Mouse (Mus musculus) lung, postnatal 10 days (tissue): Measurements from ENCODE around the gene Slc35a3.
"Not testable (repeated sequence)": the region's sequence is repeated elsewhere in the genome, so short reads cannot be mapped to it uniquely, and the experiment has no call there.

Experiments used
- DNase-seq: peaks from one replicate; pipeline ENCODE4 v3.0.0; 2021

Slc35a3 gene

DNA sequence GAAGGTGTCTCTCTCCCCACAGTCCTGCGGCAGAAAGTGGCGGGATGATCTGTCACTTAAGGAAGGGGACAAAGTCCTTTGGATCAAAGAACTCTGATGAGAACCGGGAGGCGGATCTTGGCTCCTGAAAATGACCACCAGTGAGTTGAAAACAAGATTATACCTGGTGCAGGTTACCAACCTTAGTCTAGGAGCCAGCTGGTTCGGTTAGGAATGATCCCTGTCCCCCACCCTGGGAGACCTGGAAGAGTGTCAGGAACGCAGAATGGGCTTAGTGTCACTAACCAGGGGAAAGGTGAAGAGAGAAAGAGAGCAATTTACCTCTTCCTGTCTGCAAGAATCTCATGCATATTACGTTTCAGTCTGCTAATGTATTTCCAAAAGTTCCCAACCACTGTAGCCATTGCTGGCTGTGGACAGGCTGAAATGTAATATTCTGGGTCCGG, at the start of gene Slc35a3:
Slc35a3 (minus strand) TSS at position 396 of the 446 bp plus-strand sequence.
- no peak for DNase-seq

DNA sequence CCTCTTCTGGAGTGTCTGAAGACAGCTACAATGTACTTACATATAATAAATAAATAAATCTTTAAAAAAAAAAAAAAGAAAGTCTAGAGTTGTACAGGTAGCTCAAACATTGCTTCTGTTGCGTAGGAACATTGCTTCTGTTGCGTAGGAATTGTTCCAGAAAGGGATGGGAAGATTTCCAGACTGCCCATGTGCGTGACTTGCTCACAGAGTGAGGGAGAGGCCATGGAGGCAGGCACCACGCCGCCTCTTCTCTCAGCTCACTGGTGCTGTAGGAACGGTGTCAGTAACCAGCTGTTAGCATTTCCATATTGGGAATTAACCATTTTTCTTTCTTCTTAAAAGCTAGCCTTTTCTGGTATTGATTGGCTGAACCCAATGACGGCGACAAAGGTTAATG, 40.2 kb upstream of the Slc35a3 start:
- no peak for DNase-seq

DNA sequence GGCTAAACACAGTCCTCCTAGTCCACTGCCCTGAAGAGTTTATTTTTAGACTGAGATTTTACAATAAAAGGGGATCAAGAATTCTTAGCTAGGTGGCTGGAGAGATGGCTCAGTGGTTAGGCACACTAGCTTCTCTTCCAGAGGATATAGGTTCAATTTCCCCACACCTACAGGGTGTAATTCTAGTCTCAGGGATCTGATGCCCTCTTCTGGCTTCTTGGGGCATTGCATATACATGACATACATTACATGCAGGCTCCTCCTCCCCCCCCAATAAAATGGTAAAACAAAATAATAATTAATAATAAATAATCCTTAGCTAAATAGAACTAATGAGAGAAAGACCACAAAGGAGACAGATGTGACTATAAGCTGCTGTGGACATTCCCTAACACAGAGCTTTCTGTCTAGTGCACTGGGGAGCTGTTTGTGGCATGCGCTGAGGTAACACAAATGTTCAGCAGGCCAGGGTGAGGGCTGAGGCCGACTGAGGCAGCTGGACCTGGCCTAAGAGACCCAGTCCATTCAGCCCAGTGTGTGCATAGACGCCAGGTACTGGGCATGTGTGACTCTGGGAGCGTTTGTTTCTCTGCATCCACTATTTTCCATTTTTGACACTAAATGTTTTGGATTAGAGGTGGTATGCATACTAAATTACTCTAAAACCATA, 38.7 kb upstream of the Slc35a3 start:
- DNase-seq = peak; percentile 66

DNA sequence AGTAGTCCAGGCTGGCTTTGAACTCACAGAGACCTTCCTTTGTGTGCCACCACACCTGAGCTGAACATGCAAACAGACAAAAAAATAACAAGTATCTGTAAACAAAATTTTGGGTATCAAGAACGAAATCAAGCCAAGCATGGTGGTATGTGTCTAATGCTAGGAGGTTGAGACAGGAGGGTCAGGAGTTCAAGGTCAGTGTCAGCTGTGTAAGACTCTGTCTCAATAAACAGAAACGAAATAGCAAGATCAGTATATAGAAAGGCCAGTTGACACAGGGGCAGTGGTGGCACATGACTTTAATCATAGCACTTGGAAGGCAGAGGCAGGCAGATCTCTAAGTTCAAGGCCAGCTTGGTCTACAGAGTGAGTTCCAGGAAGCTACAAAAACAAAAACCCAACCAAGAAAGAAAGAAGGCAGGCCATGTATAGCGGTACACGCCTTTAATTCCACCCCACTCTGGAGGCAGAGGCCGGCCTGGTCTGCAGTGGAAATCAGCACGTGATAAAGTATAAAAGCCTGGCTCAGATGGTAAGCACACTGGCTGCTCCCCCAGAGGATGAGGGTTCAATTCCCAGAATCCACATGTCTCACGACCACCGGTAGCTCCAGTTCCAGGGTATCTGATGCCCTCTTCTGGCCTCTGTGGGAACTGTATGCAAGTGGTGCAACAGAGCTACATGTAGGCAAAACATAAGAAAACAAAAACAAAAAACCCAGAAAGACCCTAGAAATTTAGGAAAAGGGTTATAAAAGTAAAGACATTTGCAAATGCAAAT, 36.0 kb upstream of the Slc35a3 start:
- DNase-seq = peak; percentile 58

DNA sequence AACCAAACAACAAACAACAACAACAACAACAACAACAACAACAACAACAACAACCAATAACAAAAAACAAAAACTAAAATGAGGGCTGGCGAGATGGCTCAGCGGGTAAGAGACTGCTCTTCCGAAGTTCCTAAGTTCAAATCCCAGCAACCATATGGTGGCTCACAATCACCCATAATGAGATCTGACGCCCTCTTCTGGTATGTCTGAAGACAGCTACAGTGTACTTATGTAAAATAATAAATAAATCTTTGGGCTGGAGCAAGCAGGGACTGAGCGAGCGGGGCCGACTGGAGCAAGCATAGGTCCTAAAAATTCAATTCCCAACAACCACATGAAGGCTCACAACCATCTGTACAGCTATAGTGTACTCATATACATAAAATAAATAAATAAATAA, 35.0 kb upstream of the Slc35a3 start:
- not testable (repeated sequence) for DNase-seq

DNA sequence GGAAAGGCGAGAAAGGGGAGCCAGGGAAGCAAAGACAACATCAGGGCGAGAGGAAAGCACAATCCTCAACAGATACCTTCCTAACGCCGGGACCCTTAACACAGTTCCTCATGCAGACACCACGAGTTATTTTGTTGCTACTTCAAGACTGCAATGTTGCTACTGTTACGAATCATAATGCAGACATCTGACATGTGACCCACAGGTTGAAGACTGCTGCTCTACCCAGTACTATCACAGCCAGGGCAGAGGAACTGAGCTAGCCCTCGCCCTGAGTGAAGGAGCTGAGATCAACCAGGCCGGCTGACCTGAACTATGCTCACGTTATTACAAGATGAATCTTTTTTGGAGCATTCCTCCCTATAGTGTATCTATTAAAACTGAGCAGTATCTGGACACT, 28.3 kb upstream of the Slc35a3 start:
- DNase-seq = no peak

DNA sequence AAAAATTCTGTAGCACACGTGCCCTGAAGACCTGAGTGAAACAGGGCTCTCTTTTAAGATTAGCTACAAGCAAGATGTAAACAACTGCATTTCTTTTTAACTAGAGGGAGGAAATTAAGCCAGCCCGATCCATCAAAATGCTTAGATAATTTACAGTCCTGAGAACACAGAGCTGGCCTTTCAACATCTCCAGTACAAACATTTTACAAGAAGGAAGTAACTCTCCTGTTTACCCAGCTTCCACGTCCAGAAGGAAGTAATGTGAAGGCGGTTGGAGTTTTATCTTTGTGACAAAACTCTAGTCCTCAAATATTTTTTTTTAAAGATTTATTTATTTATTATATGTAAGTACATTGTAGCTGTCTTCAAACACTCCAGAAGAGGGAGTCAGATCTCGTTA, 27.5 kb upstream of the Slc35a3 start:
- no peak for DNase-seq

DNA sequence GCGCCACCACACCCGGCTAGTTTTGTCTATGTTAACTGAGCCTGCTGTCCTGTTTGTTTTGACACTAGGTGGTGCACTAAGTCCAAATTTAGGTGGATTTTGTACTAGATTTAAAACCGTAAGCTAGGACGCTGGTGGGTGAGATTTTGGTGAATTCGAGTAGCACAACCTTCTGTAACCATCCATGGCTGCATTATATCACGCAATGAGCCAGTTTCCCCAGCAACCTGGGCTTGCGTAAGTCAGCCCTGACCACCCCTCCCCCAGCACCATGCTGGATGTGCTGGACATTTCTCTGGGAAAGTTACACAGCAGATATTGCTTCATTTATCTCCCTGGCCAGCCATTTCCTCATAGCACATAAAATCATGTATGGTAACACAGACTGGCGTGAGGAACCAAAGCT, 24.7 kb upstream of the Slc35a3 start:
- peak; percentile 23 for DNase-seq

DNA sequence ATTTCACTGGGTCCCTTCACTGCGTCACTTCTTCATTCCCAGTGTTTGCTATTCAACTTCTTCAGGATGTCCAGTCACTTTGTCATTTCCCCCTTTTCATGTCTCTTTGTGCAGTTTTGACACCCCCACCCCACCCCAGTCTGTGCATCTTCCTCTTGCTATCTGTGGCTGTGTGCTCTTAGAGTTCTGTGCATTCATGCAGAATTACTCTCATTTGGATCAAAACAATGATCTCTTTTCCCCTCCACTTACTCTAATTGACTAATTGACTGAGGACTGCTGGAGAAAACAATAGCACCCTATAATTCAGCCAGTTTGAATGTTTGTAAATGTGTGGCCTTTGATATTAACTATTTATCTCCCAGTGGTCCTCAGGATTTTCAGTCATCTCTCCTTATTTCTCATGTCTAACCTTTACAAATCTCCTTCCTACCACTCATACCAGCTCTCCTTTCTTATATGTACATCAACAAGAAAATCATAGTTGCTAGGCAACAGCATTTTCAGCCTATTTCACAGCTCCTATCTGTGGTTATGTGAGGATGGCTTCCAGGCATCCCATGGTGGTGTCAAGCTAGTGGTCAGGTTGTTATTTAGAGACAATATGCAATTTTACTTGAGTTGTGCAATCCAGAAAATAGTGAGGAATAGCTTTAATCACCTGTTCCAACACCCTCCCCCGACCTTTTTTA, 17.0 kb upstream of the Slc35a3 start:
- no peak for DNase-seq

DNA sequence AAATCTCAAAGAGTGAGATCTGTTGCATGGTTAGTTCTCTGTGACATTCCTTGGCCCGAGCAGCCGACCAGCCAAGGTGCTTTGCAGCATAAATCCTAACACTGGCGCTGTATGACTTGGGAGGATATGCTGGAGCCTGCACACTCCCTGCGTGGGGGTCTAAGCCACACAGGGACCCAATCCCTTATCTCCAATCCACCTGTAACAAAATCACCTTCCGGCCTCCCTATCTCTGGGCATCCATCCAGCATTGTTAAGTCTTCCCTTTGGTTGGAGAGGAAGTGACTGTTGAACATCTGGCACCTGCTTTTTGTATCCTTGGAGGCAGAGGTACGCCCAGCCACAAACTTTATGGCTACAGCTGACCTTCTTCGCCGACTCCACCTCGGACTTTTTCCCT, 14.2 kb upstream of the Slc35a3 start:
- DNase-seq = peak; percentile 11

DNA sequence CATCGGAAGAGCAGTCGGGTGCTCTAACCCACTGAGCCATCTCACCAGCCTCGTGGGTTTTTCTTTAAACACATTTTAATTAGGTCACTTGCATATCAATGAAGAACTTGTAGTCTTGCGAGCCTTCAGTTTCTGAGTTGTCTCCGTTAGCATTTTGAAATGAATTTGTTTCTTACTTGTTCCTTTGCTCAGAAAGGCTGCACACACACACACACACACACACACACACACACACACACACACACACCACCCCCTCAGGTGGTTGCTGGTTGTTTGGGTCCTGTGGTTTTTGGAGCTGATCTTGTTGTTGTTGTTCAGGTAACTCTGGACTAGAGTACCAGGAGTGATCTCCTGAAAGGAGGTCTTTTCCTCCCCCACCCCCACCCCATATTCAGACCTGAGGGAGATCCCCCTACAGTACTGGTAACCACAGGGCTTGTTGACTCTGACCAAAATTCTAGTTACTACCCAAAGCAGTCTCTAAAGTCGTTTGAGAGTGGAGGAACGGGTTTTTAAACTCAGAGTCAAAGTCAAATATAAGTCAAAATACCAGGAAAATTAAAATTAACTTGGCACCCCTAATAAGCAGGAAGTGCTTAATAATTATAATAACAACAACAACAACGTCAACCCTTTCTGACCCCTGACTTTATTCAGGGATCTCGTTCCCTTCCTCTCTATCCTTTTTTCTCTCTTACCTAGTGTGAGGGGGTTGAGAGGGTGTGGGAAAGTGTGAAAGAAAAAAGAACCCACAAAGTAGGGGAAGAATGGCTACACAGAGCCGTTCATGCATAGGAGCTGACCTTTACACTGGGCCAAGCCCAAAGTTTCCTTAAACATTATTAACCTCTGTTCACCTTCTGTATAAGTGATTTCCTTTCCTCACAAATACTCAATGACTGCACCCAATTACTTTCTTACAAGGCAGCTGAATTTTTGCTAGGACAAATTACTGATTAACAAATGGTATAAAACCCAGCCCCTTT, 11.2 kb upstream of the Slc35a3 start:
- DNase-seq = no peak

DNA sequence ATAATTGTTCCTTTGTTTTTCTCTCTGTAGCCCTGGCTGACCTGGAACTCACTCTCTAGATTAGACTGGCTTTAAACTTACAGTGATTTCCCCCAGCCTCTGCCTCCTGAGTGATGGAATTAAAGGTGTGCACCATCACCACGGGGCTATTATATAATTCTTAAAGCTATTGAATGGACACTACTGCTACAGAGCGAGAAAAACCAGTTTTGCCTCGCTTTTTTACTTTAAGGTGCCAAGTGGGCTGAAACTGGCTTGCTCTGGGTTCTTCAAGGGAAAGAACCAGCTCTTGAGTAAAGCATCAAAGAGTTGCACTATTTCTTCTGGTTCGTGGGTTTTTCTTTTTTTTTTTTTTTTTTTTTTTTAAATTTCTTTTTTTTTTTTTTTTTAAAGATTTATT, 10.3 kb upstream of the Slc35a3 start:
- no peak for DNase-seq

DNA sequence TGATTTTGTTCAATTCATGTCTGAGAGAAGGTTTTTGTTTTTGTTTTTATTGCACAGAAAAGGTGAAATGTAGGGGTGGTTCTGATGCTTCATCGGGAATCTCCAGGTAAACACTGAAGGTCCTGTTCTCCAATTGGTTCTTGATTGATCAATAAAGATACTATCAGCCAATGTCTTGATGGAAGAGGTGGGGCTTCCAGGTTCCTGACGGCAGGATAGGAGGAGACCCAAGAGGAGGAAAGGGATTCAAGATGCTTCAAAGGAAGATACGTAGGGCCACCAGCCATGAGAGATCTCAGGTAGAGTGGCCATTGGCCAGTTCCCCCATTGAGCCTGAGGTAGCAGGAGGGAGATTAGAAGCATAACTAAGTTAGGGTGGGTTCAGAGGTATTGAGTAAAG, 6.3 kb upstream of the Slc35a3 start:
- no peak for DNase-seq

DNA sequence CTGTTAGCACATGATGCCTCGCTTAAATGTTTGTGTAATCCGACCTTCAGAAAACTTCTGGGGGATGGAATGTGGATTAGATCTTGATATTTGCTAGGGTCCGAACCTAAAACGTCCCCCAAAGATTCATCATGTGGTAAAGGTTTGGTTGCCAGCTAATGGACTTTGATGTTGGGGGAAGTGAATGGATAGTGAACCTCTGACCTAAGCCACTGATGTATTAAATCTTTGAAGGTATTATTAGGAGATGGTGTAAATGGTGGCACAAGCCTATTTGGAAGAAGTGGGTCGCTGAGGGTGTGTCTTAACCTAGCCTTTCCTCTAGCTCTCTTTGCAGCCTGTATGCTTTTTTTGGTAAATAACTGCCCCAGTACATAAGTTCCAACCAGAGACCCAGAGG, 400 bp upstream of the Slc35a3 start:
- DNase-seq = no peak

DNA sequence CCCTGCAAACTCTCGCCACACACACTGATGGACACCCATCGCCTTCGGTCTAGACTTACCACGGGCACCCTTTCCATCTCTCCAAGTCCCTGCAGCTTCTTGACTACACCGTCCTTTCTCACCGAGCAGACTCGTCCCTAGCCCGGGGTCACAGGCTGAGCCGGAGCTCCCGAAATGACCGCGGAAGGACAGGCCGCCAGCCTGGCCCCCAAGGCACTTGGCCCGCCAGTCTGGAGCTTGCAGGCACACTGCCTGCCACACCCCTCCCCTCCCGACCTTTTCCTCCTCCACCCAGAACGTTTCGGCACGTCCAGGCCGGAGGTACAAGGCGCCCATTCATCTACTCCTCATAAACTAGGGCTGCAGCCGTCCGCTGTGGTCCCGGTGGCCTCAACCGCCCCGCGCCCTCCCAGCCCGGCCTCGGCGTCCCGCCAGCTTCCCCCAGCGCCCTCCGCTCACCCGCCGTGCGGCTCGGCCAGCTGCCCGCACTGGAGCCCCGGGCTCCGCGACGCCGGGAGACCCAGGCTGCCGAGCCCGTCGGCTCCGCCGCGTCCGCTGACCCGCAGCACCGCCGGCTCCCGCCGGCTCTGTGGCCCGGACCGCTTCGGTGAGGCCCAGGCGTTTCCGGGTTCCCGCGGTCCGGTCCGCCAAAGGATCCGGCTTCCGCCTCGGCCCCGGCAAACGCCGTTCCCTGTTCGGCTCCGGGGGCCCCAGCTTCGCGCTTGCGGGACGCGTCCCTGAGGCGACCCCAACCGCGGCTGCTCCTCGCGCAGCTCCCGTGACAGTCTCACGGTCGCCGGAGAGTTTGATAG, 801 bp downstream of the Slc35a3 start:
- DNase-seq = peak; percentile 88

DNA sequence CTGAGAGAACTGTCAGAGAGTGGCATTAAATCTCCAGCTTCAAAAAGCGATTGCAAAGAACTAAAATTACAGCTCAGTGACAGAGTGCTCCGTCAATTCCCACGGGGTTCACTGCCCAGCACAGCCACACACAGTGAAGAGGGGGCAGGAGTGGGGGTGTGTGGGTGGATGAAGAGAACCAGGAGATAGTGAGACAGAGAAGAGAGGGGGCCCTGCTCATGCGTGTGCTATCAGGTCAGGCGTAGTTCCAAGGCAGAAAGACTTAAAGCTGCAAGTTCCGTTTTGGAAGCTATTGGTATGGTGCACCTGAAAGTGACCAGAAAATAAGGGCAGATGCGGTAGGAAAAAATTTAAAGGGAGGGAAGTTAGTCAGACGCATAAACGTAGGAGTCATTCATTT, 1.7 kb downstream of the Slc35a3 start:
- no peak for DNase-seq

DNA sequence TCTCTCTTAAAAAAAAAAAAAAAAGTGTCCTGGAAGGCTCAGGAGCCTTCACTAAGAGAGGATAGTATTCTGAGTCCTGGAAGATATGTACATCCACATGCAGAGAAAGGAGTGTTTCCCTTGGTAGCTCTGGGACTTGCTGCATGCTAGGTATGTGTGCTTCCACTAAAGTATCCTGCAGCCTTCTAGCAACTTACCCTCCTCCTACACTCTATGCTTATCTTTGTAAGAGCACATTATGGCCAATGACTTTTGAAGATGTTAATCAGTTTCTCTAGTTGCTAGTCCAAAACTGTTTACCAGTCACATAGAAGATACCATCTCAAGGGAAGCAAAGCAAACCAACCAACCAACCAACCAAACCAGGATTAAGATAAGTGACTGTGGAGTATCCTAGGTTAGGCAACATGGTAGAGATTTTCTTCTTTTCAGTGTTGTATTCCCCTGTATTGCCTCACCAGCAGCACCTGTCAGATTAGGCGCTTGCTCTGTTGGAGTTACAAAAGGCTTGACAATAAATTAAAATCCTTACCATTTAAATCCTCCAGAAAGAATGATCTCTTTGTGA, 6.9 kb downstream of the Slc35a3 start:
- DNase-seq = no peak

DNA sequence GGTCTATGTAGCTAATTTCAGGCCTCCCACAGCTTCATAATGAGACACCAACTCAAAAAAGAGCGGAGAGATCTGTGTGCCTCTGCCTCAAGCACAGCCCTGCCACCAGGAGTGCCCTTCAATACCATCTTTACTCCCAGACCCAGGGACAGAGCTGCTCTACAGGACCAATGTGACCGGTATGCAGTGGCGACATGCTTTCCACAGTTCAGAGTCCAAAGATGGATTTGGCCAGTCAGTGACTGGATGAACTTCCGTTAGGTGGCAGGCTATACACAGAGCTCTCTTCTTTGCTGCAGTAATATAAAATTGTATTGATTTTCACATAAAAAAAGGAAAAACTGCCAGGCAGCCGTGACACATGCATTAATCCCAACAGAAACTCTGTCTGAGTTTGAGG, 8.8 kb downstream of the Slc35a3 start:
- no peak for DNase-seq

DNA sequence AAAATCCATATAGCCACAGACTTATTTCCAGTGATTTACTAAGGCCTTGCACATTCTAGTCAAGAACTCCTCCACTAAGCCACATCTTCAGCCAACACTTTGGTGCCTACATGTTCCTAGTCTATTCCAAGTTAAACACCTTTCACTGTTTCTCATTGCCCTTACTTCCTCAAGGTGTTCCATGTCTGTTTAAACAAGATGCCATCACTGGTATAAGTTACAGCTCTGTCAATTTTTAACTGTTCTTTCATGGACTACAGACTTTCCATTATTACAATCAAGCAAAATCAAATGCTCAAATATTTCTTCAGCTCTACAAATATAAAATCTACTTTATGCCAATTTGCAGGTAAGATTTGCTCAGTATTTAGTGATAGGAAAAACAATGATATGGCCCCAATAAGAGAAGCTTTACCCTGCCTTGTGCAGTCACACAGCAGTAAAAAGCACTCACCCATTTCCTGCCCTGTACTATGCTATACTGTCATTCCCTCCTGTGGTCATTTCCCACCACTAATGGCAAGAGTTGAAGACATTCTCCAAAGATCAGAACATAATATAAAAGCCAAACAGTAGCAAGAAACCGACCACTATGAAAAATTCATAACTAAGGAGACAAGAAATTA, 9.9 kb downstream of the Slc35a3 start:
- DNase-seq = no peak

DNA sequence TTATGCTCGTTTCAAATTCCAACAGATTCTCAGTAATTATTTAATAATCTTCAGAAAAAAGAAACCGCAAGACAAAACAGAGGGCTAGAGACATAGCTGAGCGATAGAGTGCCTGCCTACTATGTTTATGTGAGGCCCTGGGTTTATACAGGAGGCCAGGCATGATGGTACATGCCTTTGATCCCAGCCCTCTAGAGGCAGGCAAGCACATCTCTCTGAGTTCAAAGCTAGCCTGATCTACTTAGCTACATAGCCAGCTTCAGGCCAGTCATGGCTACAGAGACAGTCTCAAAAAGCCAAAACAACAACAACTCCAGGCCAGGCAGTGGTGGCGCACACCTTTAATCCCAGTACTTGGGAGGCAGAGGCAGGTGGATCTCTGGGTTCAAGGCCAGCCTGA, 11.0 kb downstream of the Slc35a3 start:
- DNase-seq = no peak

DNA sequence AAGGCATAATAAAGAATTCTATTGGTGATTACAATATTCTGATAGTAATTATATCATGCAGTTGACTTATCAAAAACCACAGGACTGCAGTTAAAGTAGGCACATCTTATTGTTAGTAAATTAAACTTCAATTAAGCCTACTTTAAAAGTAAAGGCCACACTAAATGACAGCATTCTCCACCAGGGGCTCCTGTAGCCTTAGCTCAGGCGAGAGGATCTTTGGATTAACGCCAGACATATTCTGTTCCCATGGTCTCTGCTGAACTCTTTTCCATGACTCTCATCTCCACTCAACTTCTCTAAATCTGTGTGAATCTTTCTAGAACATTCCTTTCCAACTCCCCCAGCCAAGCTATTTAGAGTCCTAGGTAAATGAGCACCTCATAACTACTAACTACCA, 13.8 kb downstream of the Slc35a3 start:
- DNase-seq = peak; percentile 11
